Mouse (Mus musculus) limb, embryonic 12.5 days (tissue): Measurements from ENCODE around the gene Fbxw2. TPM values are rescaled to one million over a fixed set of nuclear protein-coding genes. Genes with fewer than 3 reads are reported as not detected.
"Not testable (repeated sequence)": the region's sequence is repeated elsewhere in the genome, so short reads cannot be mapped to it uniquely, and the experiment has no call there.

Experiments used
- ATAC-seq: fragments of 200-750 bp; cut with Nextera tagmentation; 2 replicates; pipeline ENCODE4 v1.8.0; 2017; ENCODE audit warnings: low read depth, moderate TSS enrichment; ENCODE audit not compliant: insufficient number of reproducible peaks, insufficient read depth, low FRiP score, low TSS enrichment
- H3K27ac ChIP-seq: fragments of 300-500 bp; sonication (generic); 2 replicates; pipeline ENCODE4 v1.5.1; 2016; ENCODE audit warnings: mild to moderate bottlenecking, moderate library complexity
- H3K27me3 ChIP-seq: fragments of 300-500 bp; sonication (generic); 2 replicates; pipeline ENCODE4 v1.6.1; 2016; ENCODE audit warnings: mild to moderate bottlenecking, moderate library complexity
- H3K36me3 ChIP-seq: fragments of 300-500 bp; sonication (generic); 2 replicates; pipeline ENCODE4 v1.6.1; 2016; ENCODE audit warnings: mild to moderate bottlenecking, moderate library complexity
- H3K4me1 ChIP-seq: fragments of 300-500 bp; sonication (generic); replicated peaks from 2 replicates; pipeline ENCODE4 v1.6.1; 2016
- H3K4me2 ChIP-seq: fragments of 300-500 bp; sonication (generic); 2 replicates; pipeline ENCODE4 v1.6.1; 2016; ENCODE audit warnings: mild to moderate bottlenecking, moderate library complexity
- H3K4me3 ChIP-seq: fragments of 300-500 bp; sonication (generic); replicated peaks from 2 replicates; pipeline ENCODE4 v1.5.1; 2016; ENCODE audit warnings: mild to moderate bottlenecking
- H3K9ac ChIP-seq: fragments of 300-500 bp; sonication (generic); replicated peaks from 2 replicates; pipeline ENCODE4 v1.6.1; 2016; ENCODE audit warnings: mild to moderate bottlenecking, moderate library complexity
- H3K9me3 ChIP-seq: fragments of 300-500 bp; sonication (generic); 2 replicates; pipeline ENCODE4 v1.6.1; 2016; ENCODE audit warnings: mild to moderate bottlenecking, moderate library complexity
- WGBS: fragments of 180-500 bp; shearing (Covaris S2); methylation state at CpG from one replicate; pipeline ENCODE4 v1.1.7; 2016; 5-methylcytosine and 5-hydroxymethylcytosine counted together
- polyA plus RNA-seq: library from polyadenylated mRNA; unstranded; fragments of >200 nt; fragmentation: Nextera tagmentation; extraction: Ambion mirVana; gene quantifications from 2 replicates; pipeline ENCODE4 v1.2.1, GENCODE M21; 2016

Gene Fbxw2
- polyA plus RNA-seq, 1 experiment from 2014 or later: 86.8 TPM

DNA sequence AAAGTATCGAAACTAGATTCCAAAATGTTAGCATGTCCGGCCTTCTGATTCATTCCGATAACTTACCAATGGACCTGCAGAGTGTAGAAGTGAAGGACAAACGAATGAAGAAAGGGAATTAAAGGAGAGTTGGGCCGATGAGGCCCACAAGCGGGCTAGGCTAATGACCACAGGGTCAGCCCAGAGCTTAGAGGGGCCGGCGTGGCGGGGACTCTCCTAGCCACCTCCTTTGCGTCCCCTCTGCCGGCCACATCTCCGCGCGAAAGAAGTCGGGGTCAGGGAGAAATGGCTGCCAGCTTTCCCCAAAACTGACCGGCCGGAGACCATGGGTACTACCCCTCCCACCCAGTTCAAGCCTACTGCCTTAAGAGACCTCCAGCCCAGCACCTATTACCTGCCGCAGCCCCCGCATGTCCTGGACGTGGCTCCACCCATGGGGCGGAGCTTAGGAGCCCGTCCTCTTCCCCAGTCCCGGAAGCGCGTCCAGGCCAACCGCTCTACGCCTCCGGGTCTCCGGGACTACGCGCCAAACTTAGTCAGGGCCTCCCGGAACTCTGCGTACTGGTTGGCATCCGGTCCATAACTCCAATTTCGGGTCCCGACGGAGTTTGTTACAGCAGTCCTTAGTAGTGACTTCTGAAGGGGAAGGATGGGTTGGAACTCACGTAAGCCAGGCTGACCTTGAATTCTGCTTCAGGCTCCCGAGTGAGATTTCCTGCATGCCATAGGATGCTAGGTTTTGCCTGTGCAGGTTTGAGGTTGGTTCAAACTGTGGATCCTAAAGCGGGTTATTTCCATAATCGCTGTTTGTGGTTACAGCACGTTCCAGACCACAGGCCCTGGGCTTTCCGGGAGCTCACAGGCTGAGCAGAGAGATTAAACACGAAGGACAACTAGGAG lies 26.5 kb downstream of the Fbxw2 start, which contains the start of gene Rabepk:
TSS of gene Rabepk (minus strand) at position 556 of the 900 bp plus-strand sequence.
- Histone ChIP-seq H3K4me1 (peaks cover 23% of the 10 kb centered on the region), H3K36me3 (peaks cover 26% of the 10 kb centered on the region), H3K9me3 (no peaks in the 10 kb centered on the region), H3K27me3 (no peaks in the 10 kb centered on the region), H3K9ac (peak within 1 kb of the TSS; percentile 66), H3K4me3 (peak within 1 kb of the TSS; percentile 69), H3K4me2 (peak within 1 kb of the TSS; percentile 75), H3K27ac (peak within 1 kb of the TSS; percentile 84)
- 5% methylated on average over 44 of the region's 44 CpGs for WGBS
- ATAC-seq: peak; percentile 75

DNA sequence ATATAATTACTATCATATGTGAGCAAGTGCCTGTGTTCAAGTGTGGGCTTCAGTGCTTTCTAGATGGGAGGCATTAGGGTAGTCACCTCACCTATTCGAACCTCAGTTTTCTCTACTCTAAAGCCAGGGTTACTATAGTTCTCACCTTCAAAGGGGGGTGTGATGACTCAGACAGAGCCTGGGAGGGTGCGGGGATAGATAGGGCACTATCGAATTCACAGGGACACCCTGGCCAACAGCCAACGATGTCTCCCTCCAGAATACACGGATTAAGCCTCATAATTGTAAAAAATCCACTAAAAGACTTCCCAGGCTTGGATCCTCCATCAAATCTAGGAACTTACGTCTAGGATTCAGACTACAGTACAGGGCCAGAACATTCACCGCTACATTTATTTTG lies 30.7 kb downstream of the Fbxw2 start:
- WGBS: 94% methylated on average over 7 of the region's 7 CpGs
- Histone ChIP-seq H3K36me3 (peaks cover 29% of the 10 kb centered on the region), H3K4me3 (no peak overlapping the region), H3K27ac (no peak overlapping the region), H3K4me1 (peaks cover 11% of the 10 kb centered on the region), H3K4me2 (no peak overlapping the region), H3K9ac (no peak overlapping the region), H3K9me3 (no peaks in the 10 kb centered on the region), H3K27me3 (no peaks in the 10 kb centered on the region)
- no peak for ATAC-seq

DNA sequence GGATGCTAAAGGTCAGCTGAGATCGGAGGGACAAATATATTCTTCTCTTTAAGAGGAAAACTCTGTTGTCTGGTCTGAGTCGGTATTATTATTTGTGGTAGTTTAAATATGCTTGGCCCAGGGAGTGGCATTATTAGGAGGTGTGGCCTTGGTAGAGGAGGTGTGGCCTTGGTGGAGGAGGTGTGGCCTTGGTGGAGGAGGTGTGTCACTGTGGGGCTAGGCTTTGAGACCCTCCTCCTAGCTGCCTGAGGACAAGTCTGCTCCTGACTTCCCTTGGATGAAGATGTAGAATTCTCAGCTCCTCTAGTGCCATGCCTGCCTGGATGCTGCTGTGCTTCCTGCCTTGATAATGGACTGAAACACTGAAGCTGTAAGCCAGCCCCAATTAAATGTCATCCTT lies 31.6 kb downstream of the Fbxw2 start:
- H3K36me3 ChIP-seq: peaks cover 37% of the 10 kb centered on the region
- no peak overlapping the region for H3K4me2 ChIP-seq
- ATAC-seq: no peak
- H3K4me1 ChIP-seq: peaks cover 11% of the 10 kb centered on the region
- no peak overlapping the region for H3K4me3 ChIP-seq
- H3K27me3 ChIP-seq: no peaks in the 10 kb centered on the region
- H3K9me3 ChIP-seq: no peaks in the 10 kb centered on the region
- 93% methylated on average over 2 of the region's 2 CpGs for WGBS
- H3K27ac ChIP-seq: no peak overlapping the region
- H3K9ac ChIP-seq: no peak overlapping the region

DNA sequence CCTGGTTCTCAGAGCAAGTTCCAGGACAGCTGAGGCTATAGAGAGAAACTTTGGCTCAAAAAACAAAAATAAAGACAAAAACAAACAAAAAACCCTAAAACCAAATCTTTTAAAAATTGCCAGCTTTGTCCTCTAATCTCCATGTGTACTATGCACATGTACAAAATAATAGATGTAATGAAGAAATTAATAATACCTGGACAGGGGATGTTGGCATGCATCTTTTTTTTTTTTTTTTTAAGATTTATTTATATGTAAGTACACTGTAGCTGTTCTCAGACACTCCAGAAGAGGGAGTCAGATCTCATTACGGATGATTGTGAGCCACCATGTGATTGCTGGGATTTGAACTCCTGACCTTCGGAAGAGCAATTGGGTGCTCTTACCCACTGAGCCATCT lies 33.6 kb downstream of the Fbxw2 start:
- not testable (repeated sequence) for H3K27me3 ChIP-seq, H3K4me3 ChIP-seq, H3K4me2 ChIP-seq, H3K9ac ChIP-seq, ATAC-seq, H3K9me3 ChIP-seq, H3K4me1 ChIP-seq, H3K27ac ChIP-seq
- WGBS: 87% methylated on average over 2 of the region's 2 CpGs
- peaks cover 53% of the 10 kb centered on the region for H3K36me3 ChIP-seq

DNA sequence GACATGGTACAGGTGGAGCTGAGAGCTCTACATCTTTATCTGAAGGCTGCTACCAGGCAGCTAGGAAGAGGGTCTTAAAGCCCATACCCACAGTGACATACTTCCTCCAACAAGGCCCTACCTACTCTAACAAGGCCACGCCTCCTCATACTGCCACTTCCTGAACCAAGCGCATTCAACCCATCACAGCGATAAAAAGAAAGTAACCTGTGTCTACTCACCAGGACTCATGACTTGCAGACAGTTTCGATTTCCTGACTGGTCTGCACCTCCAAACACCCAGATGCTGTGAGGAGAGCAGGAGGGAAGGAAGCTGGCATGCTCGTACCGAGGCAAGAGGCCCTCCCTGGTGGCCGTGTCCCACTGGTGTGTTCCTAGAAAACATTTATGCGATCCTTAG lies 35.8 kb downstream of the Fbxw2 start:
- 88% methylated on average over 8 of the region's 8 CpGs for WGBS
- Histone ChIP-seq H3K4me2 (no peak overlapping the region), H3K9ac (no peak overlapping the region), H3K27ac (no peak overlapping the region), H3K4me1 (no peaks in the 10 kb centered on the region), H3K4me3 (no peak overlapping the region), H3K9me3 (no peaks in the 10 kb centered on the region), H3K36me3 (peaks cover 58% of the 10 kb centered on the region), H3K27me3 (no peaks in the 10 kb centered on the region)
- ATAC-seq: no peak

DNA sequence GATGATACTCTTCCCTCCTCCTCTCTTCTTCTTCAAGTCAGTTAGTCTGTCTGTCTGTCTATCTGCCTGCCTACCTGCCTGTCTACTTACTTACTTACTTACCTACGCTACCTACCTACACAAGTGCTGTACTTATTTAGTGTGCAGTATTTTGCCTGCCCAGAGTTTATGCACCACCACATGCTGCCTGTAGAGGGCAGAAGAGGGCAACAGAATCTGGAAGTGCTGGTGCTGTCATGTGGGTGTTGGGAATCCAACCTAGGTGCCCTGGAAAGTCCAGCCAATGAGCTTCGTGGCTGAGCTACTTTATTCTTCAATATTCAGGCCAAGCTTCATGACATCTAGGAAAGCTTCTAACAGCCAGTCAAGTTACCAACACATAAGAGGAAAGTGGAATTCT lies 42.0 kb downstream of the Fbxw2 start:
- Histone ChIP-seq H3K36me3 (peaks cover 86% of the 10 kb centered on the region), H3K9ac (no peak overlapping the region), H3K9me3 (no peaks in the 10 kb centered on the region), H3K4me1 (no peaks in the 10 kb centered on the region), H3K27ac (no peak overlapping the region), H3K27me3 (no peaks in the 10 kb centered on the region), H3K4me2 (no peak overlapping the region), H3K4me3 (no peak overlapping the region)
- no peak for ATAC-seq
- WGBS: 82% methylated on average over 2 of the region's 2 CpGs

DNA sequence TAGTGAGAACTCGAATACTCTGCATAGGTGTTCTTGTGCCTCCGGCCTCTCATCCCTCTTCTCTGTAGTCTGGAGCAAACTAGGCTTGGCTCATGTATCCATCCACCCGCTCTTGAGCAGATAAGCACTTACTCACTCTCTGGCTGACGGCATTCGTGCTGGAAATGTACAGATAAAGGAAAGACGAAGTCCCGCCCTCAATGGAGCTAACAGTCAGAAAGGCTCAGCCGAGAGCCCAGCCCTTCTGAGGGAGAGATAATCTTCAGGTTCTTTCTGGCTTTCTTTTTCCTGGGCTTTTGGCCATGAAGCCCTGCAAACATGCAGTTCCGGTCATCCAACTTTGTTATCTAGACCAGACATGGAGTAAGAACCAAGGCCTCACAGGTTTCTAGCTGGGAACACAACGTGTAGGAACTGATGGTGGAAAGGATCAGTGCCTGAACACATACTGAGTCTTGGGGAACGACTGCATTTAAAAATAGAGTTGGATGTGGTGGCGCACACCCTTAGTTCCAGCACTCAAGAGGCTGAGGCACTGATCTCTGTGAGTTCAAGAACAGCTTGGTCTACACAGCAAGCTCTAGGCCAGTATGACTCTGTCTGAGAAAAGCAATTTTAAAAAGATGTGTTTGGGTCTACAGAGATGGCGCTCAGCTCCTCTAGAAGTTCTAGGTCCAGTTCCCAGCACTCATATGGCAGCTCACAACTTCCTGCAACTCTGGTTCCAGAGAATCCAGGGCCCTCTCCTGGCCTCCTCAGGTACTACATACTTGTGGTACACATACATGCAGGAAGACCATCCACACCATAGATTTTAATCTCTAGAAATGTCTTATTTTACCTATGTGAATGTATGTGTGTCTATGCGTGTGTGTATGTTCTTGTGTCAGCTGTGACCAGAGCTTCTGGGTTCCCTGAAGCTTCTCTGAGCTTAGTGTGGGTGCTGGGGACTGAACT lies 42.8 kb downstream of the Fbxw2 start:
- Histone ChIP-seq H3K4me2 (no peak overlapping the region), H3K36me3 (peaks cover 85% of the 10 kb centered on the region), H3K27ac (no peak overlapping the region), H3K4me3 (no peak overlapping the region), H3K27me3 (no peaks in the 10 kb centered on the region), H3K4me1 (no peaks in the 10 kb centered on the region), H3K9me3 (no peaks in the 10 kb centered on the region), H3K9ac (no peak overlapping the region)
- 90% methylated on average over 14 of the region's 14 CpGs for WGBS
- ATAC-seq: no peak

DNA sequence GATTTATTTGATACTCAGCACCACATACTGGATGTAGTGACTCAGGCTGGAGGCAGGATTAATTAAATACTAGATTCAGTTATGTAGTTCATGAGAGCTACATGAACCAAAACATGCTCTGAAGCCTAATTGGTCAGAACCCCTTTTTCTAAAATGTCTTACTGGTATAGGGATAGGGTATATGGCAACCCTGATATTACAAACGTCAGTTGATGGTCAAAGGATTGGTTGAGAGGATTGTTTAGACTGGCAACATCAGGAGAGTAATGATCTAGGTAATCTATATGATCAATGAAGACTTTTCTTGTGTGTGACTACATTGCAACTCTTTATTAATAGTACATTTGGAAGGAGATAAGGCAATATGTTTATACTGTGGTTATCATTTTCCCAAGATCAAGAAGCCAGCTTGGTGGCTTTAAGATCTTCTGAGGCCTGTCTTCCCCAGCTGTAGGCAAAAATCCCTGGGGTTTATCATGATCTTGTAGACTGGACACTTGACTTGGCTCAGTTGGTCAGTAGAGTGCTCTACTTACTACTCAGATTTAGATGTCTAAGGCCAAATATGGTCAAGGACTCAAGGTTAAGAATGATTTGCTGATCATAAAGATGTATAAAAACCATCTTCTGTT lies 48.8 kb downstream of the Fbxw2 start:
- Histone ChIP-seq H3K4me3 (no peak overlapping the region), H3K4me2 (peak overlapping the region; percentile 78), H3K4me1 (peaks cover 42% of the 10 kb centered on the region), H3K9ac (no peak overlapping the region), H3K9me3 (no peaks in the 10 kb centered on the region), H3K27ac (no peak overlapping the region), H3K36me3 (peaks cover 92% of the 10 kb centered on the region), H3K27me3 (no peaks in the 10 kb centered on the region)
- WGBS: 73% methylated on average over 1 of the region's 1 CpGs
- ATAC-seq: no peak

DNA sequence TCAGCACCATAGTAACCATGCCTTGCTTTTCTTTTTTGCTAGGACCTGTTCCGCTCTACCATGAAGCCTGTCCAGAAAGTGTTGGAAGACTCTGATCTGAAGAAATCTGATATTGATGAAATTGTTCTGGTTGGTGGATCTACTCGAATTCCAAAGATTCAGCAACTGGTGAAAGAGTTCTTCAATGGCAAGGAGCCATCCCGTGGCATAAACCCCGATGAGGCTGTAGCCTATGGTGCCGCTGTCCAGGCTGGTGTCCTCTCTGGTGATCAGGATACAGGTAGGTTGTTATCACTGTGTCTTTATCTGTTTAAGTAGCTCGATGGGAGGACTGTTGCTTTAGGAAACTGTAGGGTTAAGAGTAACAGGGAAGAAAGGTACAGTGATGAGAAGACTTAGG lies 51.6 kb downstream of the Fbxw2 start:
- 94% methylated on average over 6 of the region's 6 CpGs for WGBS
- Histone ChIP-seq H3K4me3 (peak overlapping the region; percentile 99), H3K4me1 (peaks cover 49% of the 10 kb centered on the region), H3K4me2 (peak overlapping the region; percentile 78), H3K9ac (no peak overlapping the region), H3K27me3 (no peaks in the 10 kb centered on the region), H3K36me3 (peaks cover 69% of the 10 kb centered on the region), H3K27ac (no peak overlapping the region), H3K9me3 (no peaks in the 10 kb centered on the region)
- ATAC-seq: no peak

DNA sequence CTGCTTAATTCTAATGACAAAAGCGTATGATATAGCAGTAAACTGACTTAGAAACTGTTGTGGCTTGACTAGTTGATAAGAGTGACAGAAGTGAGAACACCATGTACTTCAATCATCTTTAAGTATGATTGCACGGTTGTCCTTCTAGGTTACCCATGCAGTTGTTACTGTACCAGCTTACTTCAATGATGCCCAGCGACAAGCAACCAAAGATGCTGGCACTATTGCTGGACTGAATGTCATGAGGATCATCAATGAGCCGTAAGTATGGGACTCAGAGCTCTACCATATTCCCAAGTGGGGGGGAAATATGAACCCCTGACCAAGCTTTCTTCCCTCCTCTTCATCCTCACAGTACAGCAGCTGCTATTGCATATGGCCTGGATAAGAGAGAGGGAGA lies 52.4 kb downstream of the Fbxw2 start:
- WGBS: 90% methylated on average over 4 of the region's 4 CpGs
- peaks cover 49% of the 10 kb centered on the region for H3K4me1 ChIP-seq
- H3K9me3 ChIP-seq: no peaks in the 10 kb centered on the region
- no peaks in the 10 kb centered on the region for H3K27me3 ChIP-seq
- H3K4me3 ChIP-seq: peak overlapping the region; percentile 99
- peak overlapping the region; percentile 78 for H3K4me2 ChIP-seq
- peaks cover 61% of the 10 kb centered on the region for H3K36me3 ChIP-seq
- no peak overlapping the region for H3K9ac ChIP-seq
- no peak for ATAC-seq
- H3K27ac ChIP-seq: no peak overlapping the region
